Mouse (Mus musculus) bone marrow, adult 2 months (tissue): ENCODE data around the gene Aqp12.

ENCODE experiments used
- CTCF ChIP-seq: fragments of 200-500 bp; IDR thresholded peaks from 2 replicates; pipeline ENCODE4 v1.5.1; 2011; ENCODE audit warnings: low read length, control low read depth; ENCODE audit not compliant: control insufficient read depth, insufficient read depth
- POLR2A ChIP-seq: fragments of 200-500 bp; IDR thresholded peaks from 2 replicates; pipeline ENCODE4 v1.6.1; 2011; ENCODE audit warnings: low read depth, mild to moderate bottlenecking, control low read depth, low read length, borderline replicate concordance; ENCODE audit not compliant: control insufficient read depth

DNA sequence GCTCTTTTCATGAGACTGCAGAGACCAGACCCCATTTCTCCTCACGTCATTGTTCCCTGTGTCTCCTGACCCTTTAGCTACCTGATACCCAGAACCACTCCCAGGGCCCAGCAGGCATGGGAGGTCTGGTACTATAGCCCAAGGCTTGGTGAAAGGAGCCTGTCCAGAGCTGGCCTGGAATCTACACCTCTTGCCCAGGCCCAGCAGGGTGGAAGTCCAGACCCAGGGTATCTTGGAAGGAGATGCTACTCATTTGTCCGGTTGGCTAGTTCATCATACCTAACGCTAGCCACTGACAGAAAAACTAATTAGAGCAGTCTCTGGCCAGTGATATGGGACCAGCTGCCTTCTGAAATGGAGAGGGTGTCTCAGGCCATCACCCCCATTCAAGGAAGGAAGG lies 43.9 kb downstream of the Aqp12 start:
- TF ChIP-seq CTCF = no peak
- TF ChIP-seq POLR2A = no peak
